Mouse (Mus musculus) kidney, embryonic 15.5 days (tissue): ENCODE results near the gene Gm16181. TPM values are rescaled to one million over a fixed set of nuclear protein-coding genes. Genes with fewer than 3 reads are reported as not detected.
A peak's percentile ranks its signal among the peaks of the same experiment; 100 is the strongest.
"Not testable (repeated sequence)": the region's sequence is repeated elsewhere in the genome, so short reads cannot be mapped to it uniquely, and the experiment has no call there.

ENCODE experiments used
- ATAC-seq: fragments of 200-750 bp; cut with Nextera tagmentation; replicated peaks from 2 replicates; pipeline ENCODE4 v1.8.0; 2017; ENCODE audit warnings: moderate TSS enrichment; ENCODE audit not compliant: low FRiP score
- H3K27ac ChIP-seq: fragments of 300-500 bp; sonication (generic); 2 replicates; pipeline ENCODE4 v1.5.1; 2015; ENCODE audit warnings: mild to moderate bottlenecking, inconsistent platforms
- H3K27me3 ChIP-seq: fragments of 300-500 bp; sonication (generic); 2 replicates; pipeline ENCODE4 v1.6.1; 2015; ENCODE audit warnings: inconsistent platforms
- H3K36me3 ChIP-seq: fragments of 300-500 bp; sonication (generic); 2 replicates; pipeline ENCODE4 v1.6.1; 2015; ENCODE audit warnings: inconsistent platforms
- H3K4me1 ChIP-seq: fragments of 300-500 bp; sonication (generic); 2 replicates; pipeline ENCODE4 v1.6.1; 2015; ENCODE audit warnings: inconsistent platforms
- H3K4me2 ChIP-seq: fragments of 300-500 bp; sonication (generic); 2 replicates; pipeline ENCODE4 v1.6.1; 2015; ENCODE audit warnings: moderate library complexity, mild to moderate bottlenecking, inconsistent platforms
- H3K4me3 ChIP-seq: fragments of 300-500 bp; sonication (generic); replicated peaks from 2 replicates; pipeline ENCODE4 v1.5.1; 2015; ENCODE audit warnings: mild to moderate bottlenecking, inconsistent platforms
- H3K9ac ChIP-seq: fragments of 300-500 bp; sonication (generic); 2 replicates; pipeline ENCODE4 v1.6.1; 2015; ENCODE audit warnings: mild to moderate bottlenecking, inconsistent platforms
- H3K9me3 ChIP-seq: fragments of 300-500 bp; sonication (generic); replicated peaks from 2 replicates; pipeline ENCODE4 v1.6.1; 2016; ENCODE audit warnings: inconsistent platforms
- WGBS: fragments of 180-500 bp; shearing (Covaris S2); methylation state at CpG from one replicate; pipeline ENCODE4 v1.1.7; 2015; ENCODE audit warnings: mixed read lengths; 5-methylcytosine and 5-hydroxymethylcytosine counted together
- polyA plus RNA-seq: library from polyadenylated mRNA; unstranded; fragments of >200 nt; fragmentation: Nextera tagmentation; extraction: Ambion mirVana; gene quantifications from 2 replicates; pipeline ENCODE4 v1.2.1, GENCODE M21; 2015

Gm16181 gene
- polyA plus RNA-seq, 1 experiment from 2014 or later = 0.65 TPM

DNA sequence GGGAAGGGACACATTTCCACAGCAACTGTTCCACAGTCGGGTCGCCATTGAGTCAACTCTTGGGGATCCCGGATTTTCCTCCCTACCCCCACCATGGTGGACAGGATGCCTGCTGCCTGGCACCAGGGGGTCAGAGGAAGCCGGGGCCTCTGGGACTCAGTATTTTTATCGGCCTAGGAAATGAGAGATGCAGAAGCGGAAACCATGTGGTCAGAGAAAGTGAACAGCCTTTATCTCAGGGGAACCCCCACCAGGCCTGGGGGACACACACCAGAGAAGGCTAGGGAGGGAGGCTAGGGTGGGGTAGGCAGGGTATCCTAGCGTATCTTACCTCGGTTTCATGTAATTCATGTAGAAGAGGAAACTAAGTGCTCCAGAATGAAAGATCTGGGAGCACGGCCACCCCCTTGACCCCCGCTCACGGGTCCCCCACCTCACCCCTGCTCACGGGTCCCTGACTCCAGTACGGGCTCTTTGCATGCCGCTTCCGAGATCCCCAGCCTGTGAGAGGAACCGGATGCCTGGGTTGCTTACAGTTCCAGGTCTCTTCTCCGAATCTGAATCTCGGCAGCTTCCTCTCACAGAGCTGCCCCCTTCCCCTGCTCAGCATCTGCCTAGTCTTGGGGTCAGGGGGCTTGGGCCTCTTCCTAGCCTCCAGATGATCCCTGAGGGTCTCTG is 2.0 kb upstream of the Gm16181 start:
- H3K4me2 ChIP-seq = peak overlapping the region; percentile 17; the same call in 1 of the 2 replicates
- H3K27me3 ChIP-seq = no peaks in the 10 kb centered on the region
- H3K9me3 ChIP-seq = no peaks in the 10 kb centered on the region
- H3K9ac ChIP-seq = no peak overlapping the region
- 79% methylated on average over 18 of the region's 18 CpGs for WGBS
- ATAC-seq = no peak
- H3K27ac ChIP-seq = peak overlapping the region; percentile 71
- peaks cover 41% of the 10 kb centered on the region for H3K36me3 ChIP-seq
- no peak overlapping the region for H3K4me3 ChIP-seq
- peaks cover 24% of the 10 kb centered on the region; the same call in 1 of the 2 replicates for H3K4me1 ChIP-seq

DNA sequence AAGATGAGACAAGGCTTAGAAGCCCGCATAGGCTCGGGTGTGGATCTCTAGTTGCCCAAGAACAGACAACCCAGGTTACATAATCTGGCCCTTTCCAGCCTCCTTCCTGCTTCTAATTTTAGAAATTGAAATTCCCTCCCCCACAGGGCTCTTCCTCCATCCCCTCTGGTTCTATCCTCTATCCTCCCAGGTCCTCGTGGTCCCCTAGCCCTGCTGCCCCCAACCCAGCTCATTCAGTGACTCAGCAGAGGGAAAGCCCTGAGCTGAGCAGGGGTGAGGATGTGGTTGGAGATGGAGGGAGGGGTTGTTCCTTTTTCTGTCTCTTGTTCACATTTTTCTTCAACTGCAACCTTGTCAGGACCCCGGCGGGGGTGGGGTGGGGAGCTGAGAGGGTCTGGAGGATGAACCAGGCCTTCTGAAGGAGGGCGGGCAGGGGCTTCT is 1.0 kb upstream of the Gm16181 start:
- Histone ChIP-seq H3K4me1 (peaks cover 21% of the 10 kb centered on the region; the same call in 1 of the 2 replicates), H3K27me3 (no peaks in the 10 kb centered on the region), H3K9me3 (no peaks in the 10 kb centered on the region), H3K27ac (peak overlapping the region; percentile 71), H3K4me2 (no peak overlapping the region), H3K36me3 (peaks cover 47% of the 10 kb centered on the region), H3K9ac (no peak overlapping the region), H3K4me3 (no peak overlapping the region)
- 69% methylated on average over 6 of the region's 6 CpGs for WGBS
- ATAC-seq = no peak

DNA sequence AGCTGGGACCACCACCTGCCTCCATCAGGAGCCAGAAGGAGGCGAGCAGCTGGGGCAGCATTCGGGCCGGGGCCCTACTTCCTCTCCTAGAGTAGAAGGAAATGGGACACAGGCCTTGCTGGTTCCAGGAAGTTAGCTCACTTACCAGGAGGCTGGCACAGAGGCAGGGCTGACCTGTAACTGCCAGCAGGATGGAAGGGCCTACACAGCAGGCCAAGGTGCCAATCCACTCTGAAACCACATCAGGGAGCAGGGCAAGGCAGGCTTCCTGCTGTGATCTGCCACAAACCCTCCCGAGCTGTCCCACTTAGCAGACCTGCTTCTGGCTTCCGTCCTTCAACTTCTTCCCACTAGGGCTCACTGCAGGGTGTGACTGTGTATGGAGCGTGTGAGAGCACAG is 1.7 kb downstream of the Gm16181 start:
- 75% methylated on average over 6 of the region's 6 CpGs for WGBS

DNA sequence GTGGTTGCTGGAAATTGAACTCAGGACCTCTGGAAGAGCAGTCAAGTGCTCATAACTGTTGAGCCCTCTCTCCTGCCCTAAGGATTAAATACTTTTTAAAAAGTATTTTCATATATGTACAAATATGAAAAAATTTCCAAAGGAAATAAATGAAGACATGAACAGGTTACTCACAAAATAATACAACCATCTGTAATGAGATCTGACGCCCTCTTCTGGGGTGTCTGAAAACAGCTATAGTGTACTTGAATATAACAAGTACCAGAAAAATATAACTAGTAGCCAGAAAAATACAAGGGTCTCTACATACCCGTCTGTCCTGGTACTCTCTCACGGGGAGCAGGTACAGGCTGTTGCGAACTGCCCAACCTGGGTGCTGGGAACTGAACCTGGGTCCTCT is 4.0 kb downstream of the Gm16181 start:
- H3K4me3 ChIP-seq = no peak overlapping the region
- H3K9me3 ChIP-seq = no peaks in the 10 kb centered on the region
- H3K27ac ChIP-seq = no peak overlapping the region
- peaks cover 74% of the 10 kb centered on the region for H3K36me3 ChIP-seq
- H3K4me2 ChIP-seq = no peak overlapping the region
- H3K9ac ChIP-seq = no peak overlapping the region
- no peaks in the 10 kb centered on the region for H3K27me3 ChIP-seq
- WGBS = 92% methylated on average over 4 of the region's 4 CpGs
- ATAC-seq = no peak
- H3K4me1 ChIP-seq = peaks cover 21% of the 10 kb centered on the region; the same call in 1 of the 2 replicates

More for the DNA sequence above, 1.7 kb downstream of the Gm16181 start:
- Histone ChIP-seq H3K4me2 (no peak overlapping the region), H3K4me3 (no peak overlapping the region), H3K27me3 (no peaks in the 10 kb centered on the region), H3K27ac (peak overlapping the region; percentile 61), H3K9me3 (no peaks in the 10 kb centered on the region), H3K36me3 (peaks cover 59% of the 10 kb centered on the region), H3K4me1 (peaks cover 23% of the 10 kb centered on the region; the same call in 1 of the 2 replicates), H3K9ac (no peak overlapping the region)
- no peak; the same call in 1 of the 2 replicates for ATAC-seq

DNA sequence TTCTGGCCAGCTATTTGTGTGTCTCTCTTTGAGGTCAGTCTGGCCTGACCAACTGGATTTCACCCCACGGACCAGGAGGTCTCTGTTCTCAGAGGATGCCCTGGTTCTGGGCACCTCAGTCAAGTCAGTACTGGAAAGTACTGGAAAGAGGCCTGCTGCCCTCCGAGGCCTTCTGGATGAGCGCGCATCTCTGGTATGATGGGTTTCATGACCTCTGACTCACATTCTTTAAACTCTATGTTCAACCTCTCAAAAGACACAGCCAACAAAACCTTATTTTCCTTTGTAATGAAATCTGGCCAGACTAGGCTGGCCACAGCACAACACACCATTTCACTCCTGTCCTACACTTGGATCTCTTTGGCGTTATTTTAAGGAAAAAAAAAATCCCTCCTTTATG is 4.8 kb downstream of the Gm16181 start:
- Histone ChIP-seq H3K9me3 (no peaks in the 10 kb centered on the region), H3K4me3 (no peak overlapping the region), H3K9ac (no peak overlapping the region), H3K27me3 (no peaks in the 10 kb centered on the region), H3K4me1 (peaks cover 19% of the 10 kb centered on the region; the same call in 1 of the 2 replicates), H3K36me3 (peaks cover 73% of the 10 kb centered on the region), H3K27ac (no peak overlapping the region), H3K4me2 (no peak overlapping the region)
- ATAC-seq = no peak
- WGBS = 85% methylated on average over 5 of the region's 5 CpGs

DNA sequence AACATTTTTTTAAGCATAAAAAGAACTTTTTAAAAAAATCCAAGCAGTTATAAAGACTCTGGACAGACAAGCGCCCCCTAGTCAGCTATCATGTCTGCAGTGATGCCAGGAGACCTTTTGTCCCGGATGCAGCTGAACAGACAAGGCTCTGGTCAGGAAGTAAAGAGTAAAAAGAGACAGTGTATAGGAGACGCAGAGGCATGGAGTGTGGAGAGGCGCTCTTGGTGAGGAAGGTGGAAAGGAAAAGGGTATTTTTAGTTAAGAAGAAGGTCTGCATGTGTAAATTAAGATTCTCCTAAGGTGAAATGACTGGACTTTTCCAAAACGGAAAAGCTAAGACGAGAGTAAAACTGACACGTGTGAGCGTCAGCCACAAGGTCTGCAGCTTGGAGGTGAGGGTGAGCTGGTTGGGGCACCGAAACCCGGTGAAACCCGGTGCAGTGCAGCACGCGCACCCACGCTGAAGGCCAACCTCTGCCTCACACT is 6.0 kb downstream of the Gm16181 start:
- Histone ChIP-seq H3K27ac (peak overlapping the region; percentile 75), H3K4me3 (no peak overlapping the region), H3K4me1 (peaks cover 17% of the 10 kb centered on the region), H3K27me3 (no peaks in the 10 kb centered on the region), H3K9ac (no peak overlapping the region), H3K36me3 (peaks cover 73% of the 10 kb centered on the region), H3K4me2 (no peak overlapping the region), H3K9me3 (no peaks in the 10 kb centered on the region)
- no peak for ATAC-seq
- 82% methylated on average over 14 of the region's 14 CpGs for WGBS

DNA sequence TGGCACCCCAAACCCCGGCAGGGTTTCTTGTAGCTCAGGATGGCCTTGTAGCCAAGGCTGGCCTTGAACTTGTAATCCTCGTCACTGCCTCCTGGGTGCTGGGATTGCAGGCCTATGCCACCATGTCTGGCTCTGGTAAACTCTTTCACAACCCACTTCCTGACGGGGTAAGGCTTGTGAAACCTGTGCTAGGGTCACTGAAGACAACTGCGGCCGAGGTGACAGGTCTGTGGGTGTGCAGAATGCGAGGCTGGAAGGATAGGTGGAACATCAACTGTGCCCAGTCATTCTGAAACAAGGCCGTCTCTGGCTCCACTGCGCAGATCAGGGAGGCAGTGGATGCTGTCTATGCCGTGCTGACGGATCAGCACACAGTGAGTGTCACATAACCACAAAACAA is 10.4 kb downstream of the Gm16181 start:
- H3K4me2 ChIP-seq = no peak overlapping the region
- peaks cover 56% of the 10 kb centered on the region for H3K36me3 ChIP-seq
- 94% methylated on average over 10 of the region's 10 CpGs for WGBS
- H3K9me3 ChIP-seq = no peaks in the 10 kb centered on the region
- peaks cover 45% of the 10 kb centered on the region for H3K4me1 ChIP-seq
- no peak for ATAC-seq
- no peak overlapping the region for H3K9ac ChIP-seq
- H3K4me3 ChIP-seq = no peak overlapping the region
- no peak overlapping the region for H3K27ac ChIP-seq
- no peaks in the 10 kb centered on the region for H3K27me3 ChIP-seq

DNA sequence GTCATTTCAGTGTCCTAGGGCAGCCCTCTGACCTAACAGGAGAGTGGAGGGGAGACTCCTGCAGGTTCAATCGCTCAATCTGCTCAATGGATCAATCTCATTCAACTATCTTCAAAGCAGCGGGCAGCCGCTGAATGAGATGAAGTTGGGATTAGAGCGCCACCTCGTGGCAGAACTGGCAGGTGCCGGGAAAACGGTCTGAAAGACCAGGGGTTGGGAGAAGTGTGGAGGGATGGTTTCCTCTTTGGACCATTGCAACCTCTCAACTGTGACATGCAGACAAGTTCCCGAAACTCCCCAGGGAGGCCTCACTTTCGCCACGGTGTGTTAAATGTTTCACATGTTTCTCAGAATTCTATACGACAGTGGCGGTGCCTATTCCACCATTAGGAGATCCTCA is 11.4 kb downstream of the Gm16181 start:
- H3K36me3 ChIP-seq = peaks cover 52% of the 10 kb centered on the region
- H3K27me3 ChIP-seq = no peaks in the 10 kb centered on the region
- 8% methylated on average over 12 of the region's 12 CpGs for WGBS
- peaks cover 50% of the 10 kb centered on the region for H3K4me1 ChIP-seq
- ATAC-seq = no peak
- H3K4me3 ChIP-seq = no peak overlapping the region
- no peak overlapping the region for H3K9ac ChIP-seq
- H3K9me3 ChIP-seq = no peaks in the 10 kb centered on the region
- H3K4me2 ChIP-seq = peak overlapping the region; percentile 38
- H3K27ac ChIP-seq = peak overlapping the region; percentile 98

DNA sequence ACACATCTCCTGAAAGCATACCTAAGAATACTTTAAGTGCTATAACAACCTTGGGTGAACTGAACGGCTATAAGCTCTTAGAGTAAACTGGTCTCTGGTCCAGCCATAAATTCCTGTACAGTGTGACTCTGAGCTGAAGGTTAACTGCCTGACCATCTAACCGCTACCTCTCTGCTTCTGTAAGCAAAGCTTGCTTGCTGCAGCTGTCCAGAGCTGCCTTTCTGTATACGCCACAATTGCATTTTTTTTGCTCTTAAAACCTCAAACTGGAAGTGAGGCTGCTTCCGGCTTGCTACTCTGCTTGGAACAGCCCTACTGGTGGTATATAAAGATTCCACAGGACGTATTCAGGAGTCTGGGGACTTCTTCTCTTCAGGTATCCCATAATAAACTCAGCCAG is 12.0 kb downstream of the Gm16181 start:
- no peaks in the 10 kb centered on the region for H3K9me3 ChIP-seq
- no peak overlapping the region for H3K4me3 ChIP-seq
- 56% methylated on average over 5 of the region's 5 CpGs for WGBS
- H3K4me1 ChIP-seq = peaks cover 50% of the 10 kb centered on the region
- peak overlapping the region; percentile 70 for H3K4me2 ChIP-seq
- peak overlapping the region; percentile 98 for H3K27ac ChIP-seq
- 0 out of 2 replicates have a peak overlapping the region, but pooled peaks have one; percentile 29 for H3K9ac ChIP-seq
- no peak for ATAC-seq
- H3K27me3 ChIP-seq = no peaks in the 10 kb centered on the region
- peaks cover 45% of the 10 kb centered on the region for H3K36me3 ChIP-seq

DNA sequence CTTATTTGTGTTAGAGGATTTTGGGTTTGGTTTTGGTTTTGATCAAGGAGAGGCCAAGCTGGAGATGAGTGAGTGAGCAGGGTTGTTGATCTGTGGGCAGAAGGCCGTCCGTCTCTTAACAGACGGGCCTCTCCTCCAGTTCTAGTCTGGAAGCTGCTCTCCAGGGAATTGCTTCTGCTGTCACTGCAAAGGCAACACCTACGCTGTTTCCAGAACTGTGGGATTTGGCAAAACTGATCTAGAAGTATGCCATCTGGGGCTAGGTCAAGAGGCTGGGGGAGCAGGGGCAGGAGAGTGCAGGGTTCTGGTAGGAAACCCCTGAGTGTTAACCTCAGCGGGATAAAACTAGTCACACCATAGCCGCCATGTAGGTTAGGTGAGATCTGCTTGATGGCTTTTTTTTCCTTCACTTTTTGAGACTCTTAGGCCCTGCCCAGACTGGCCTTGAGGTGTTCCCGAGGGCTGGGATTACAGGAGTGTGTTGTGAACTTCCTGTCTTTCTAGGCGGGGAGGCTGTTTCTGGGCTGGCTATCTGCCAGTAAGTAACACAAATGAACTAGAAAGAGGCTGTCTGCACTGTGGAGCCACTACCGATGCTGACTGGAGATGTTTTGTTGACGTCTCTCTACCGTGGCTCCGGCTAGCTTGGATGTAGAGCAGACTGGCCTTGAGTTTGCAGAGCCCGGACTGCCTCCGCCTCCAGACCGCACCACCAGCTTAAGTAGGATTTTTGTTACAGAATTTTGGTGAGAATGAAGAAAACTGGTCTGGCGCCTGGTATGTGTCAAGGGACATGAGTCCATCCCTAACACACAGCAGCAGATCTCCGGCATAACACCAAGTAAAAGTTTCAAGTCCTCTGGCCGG is 12.7 kb downstream of the Gm16181 start, which contains the start of gene Atp6v1g2:
Gene Atp6v1g2 (plus strand): TSS at position 547 of the 867 bp plus-strand sequence.
- H3K4me1 ChIP-seq = peaks cover 50% of the 10 kb centered on the region
- H3K9ac ChIP-seq = peak within 1 kb of the TSS; percentile 89
- no peaks in the 10 kb centered on the region for H3K27me3 ChIP-seq
- peak within 1 kb of the TSS; percentile 67 for H3K4me3 ChIP-seq
- ATAC-seq = no peak
- H3K4me2 ChIP-seq = peak within 1 kb of the TSS; percentile 70
- H3K9me3 ChIP-seq = no peaks in the 10 kb centered on the region
- 52% methylated on average over 18 of the region's 18 CpGs for WGBS
- peaks cover 42% of the 10 kb centered on the region for H3K36me3 ChIP-seq
- peak within 1 kb of the TSS; percentile 98 for H3K27ac ChIP-seq

DNA sequence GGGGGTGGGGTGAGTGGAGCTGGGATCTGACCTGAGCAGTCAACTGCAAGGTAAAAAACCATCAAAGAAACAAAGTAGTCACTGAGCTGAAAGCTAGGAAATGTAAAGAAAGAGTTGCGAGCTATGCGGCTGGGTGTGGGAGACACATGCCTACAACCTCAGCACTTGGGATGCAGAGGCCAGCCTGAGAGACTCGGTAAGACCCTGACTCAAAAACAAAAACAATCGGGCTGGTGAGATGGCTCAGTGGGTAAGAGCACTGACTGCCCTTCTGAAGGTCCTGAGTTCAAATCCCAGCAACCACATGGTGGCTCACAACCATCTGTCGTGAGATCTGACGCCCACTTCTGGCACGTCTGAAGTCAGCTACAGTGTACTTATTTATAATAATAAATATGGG is 13.5 kb downstream of the Gm16181 start:
- 82% methylated on average over 7 of the region's 7 CpGs for WGBS

DNA sequence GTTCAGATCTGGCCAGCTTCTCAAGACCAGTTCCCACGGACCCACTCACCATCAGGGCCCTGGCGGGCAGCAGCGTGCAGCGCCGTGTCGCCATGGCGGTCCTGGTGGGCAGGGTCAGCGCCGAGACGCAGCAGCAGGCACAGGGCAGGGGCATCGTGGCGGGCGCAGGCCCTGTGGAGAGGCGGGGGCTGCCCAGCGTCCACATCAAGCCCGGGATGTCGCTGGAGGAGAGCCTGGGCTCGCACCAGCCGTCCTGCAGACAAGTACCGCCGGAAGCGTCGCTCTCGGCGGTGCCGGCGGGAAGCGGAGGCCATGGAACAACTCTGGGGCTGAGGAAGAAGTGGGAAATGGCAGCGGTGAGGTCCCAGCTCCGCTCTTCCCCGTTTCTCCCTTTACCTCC is 14.3 kb downstream of the Gm16181 start:
- peak; percentile 7; the same call in 1 of the 2 replicates for ATAC-seq
- peaks cover 48% of the 10 kb centered on the region for H3K4me1 ChIP-seq
- H3K27ac ChIP-seq = peak overlapping the region; percentile 98
- peak overlapping the region; percentile 67 for H3K4me3 ChIP-seq
- H3K9ac ChIP-seq = peak overlapping the region; percentile 89
- no peaks in the 10 kb centered on the region for H3K27me3 ChIP-seq
- no peaks in the 10 kb centered on the region for H3K9me3 ChIP-seq
- peaks cover 26% of the 10 kb centered on the region for H3K36me3 ChIP-seq
- peak overlapping the region; percentile 70 for H3K4me2 ChIP-seq
- WGBS = 2% methylated on average over 31 of the region's 31 CpGs

More for the DNA sequence above, 13.5 kb downstream of the Gm16181 start:
- H3K4me1 ChIP-seq = peaks cover 50% of the 10 kb centered on the region
- H3K4me2 ChIP-seq = peak overlapping the region; percentile 70
- peak overlapping the region; percentile 98 for H3K27ac ChIP-seq
- H3K9ac ChIP-seq = peak overlapping the region; percentile 89; the same call in 1 of the 2 replicates
- H3K9me3 ChIP-seq, H3K27me3 ChIP-seq, ATAC-seq: not testable (repeated sequence)
- H3K4me3 ChIP-seq = peak overlapping the region; percentile 67
- peaks cover 34% of the 10 kb centered on the region for H3K36me3 ChIP-seq
